Mouse (Mus musculus) intestine, embryonic 14.5 days (tissue): ENCODE data around the gene Ndufb2. TPM values are rescaled to one million over a fixed set of nuclear protein-coding genes. Genes with fewer than 3 reads are reported as not detected.

Experiments
- ATAC-seq: fragments of 200-750 bp; cut with Nextera tagmentation; replicated peaks from 2 replicates; pipeline ENCODE4 v1.8.0; 2017; ENCODE audit warnings: low read depth, moderate number of reproducible peaks, moderate TSS enrichment, moderate library complexity; ENCODE audit not compliant: low FRiP score, low TSS enrichment
- DNase-seq: peaks from one replicate; pipeline ENCODE4 v3.0.0-alpha.2; 2018; ENCODE audit warnings: low spot score
- H3K27ac ChIP-seq: fragments of 300-500 bp; sonication (generic); 2 replicates; pipeline ENCODE4 v1.5.1; 2014; ENCODE audit warnings: low read depth, mild to moderate bottlenecking, control low read depth
- H3K27me3 ChIP-seq: fragments of 300-500 bp; sonication (generic); replicated peaks from 2 replicates; pipeline ENCODE4 v1.6.1; 2014; ENCODE audit warnings: low read length, control low read depth; ENCODE audit not compliant: control insufficient read depth, insufficient read depth
- H3K36me3 ChIP-seq: fragments of 300-500 bp; sonication (generic); 2 replicates; pipeline ENCODE4 v1.6.1; 2014; ENCODE audit warnings: low read length, control low read depth; ENCODE audit not compliant: control insufficient read depth, insufficient read depth
- H3K4me1 ChIP-seq: fragments of 300-500 bp; sonication (generic); replicated peaks from 2 replicates; pipeline ENCODE4 v1.6.1; 2014; ENCODE audit warnings: low read length, control low read depth, mixed read lengths; ENCODE audit not compliant: control insufficient read depth, insufficient read depth
- H3K4me2 ChIP-seq: fragments of 300-500 bp; sonication (generic); 2 replicates; pipeline ENCODE4 v1.6.1; 2014; ENCODE audit warnings: low read length
- H3K4me3 ChIP-seq: fragments of 300-500 bp; sonication (generic); 2 replicates; pipeline ENCODE4 v1.5.1; 2014; ENCODE audit warnings: low read depth, low read length, control low read depth, mixed read lengths
- H3K9ac ChIP-seq: fragments of 300-500 bp; sonication (generic); 2 replicates; pipeline ENCODE4 v1.6.1; 2014; ENCODE audit warnings: mild to moderate bottlenecking, low read length
- H3K9me3 ChIP-seq: fragments of 300-500 bp; sonication (generic); 2 replicates; pipeline ENCODE4 v1.6.1; 2016; ENCODE audit warnings: low read length, control low read depth; ENCODE audit not compliant: control insufficient read depth
- WGBS: fragments of 180-500 bp; shearing (Covaris S2); extraction: QIAGEN DNeasy Blood & Tissue Kit; methylation state at CpG from one replicate; pipeline ENCODE4 v1.1.7; 2014; 5-methylcytosine and 5-hydroxymethylcytosine counted together
- polyA plus RNA-seq: library from polyadenylated mRNA; unstranded; fragments of >200 nt; fragmentation: Nextera tagmentation; extraction: Ambion mirVana; gene quantifications from 2 replicates; pipeline ENCODE4 v1.2.1, GENCODE M21; 2014

The Ndufb2 gene
- polyA plus RNA-seq, 1 experiment from 2014 or later = 416 TPM

DNA sequence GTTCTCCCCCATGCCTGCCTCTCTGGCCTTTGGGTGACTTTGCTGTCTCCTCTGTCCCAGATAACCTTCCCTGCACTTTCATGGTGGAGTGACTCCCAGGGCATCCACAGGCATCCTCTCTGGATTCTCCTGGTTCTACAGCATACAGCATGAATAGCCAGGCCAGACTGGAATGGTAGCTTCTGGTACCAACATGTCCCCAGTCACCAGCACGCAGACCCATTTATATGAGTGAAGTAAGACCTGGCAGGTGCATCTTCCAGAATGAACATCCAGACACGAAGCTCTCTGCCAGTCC, 36.8 kb upstream of the Ndufb2 start:
- Histone ChIP-seq H3K4me2 (peak overlapping the region; percentile 68), H3K27ac (no peak overlapping the region), H3K9me3 (no peaks in the 10 kb centered on the region), H3K27me3 (no peaks in the 10 kb centered on the region), H3K4me3 (0 out of 2 replicates have a peak overlapping the region, but pooled peaks have one; percentile 80), H3K9ac (no peak overlapping the region), H3K36me3 (no peaks in the 10 kb centered on the region), H3K4me1 (peaks cover 30% of the 10 kb centered on the region)
- ATAC-seq = no peak
- DNase-seq = no peak
- WGBS = 64% methylated on average over 2 of the region's 2 CpGs

DNA sequence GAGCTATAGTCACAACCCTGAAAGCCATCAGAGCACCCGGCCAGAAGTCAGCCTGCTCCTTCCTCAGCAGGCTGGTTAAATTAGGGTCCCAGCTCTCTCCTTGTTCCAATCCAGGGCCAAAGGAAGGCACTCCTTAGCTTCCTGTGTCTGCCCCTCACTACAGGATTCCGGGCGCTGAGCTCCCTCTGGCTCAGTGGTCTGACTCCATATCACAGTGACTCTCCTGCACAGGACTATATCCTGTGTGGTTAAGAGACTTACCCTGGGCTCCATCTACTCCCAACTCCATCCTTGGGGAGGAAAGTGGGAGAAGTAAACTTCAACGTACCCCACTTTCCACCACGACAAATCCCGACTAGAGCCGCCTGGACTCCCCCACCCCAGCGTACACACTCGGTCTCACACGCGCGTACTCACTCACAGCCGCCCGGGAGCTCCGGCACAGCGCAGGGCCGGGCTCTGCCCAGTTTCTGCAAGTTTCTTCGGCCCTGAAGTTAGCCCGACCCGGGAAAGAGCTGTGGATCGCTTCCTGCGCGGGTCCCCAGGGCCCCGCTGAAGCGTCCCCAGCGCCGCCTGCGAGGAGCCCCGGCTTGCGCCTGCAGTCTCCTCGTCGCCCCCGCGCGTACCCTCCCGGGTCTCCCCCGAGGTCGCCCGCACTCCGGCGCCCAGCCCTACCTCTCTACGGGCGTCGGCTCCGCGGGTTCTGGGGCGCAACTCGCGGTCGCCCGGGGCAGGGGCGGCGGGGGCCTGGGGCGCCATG, 35.3 kb upstream of the Ndufb2 start:
- Histone ChIP-seq H3K4me1 (peaks cover 30% of the 10 kb centered on the region), H3K4me2 (peak overlapping the region; percentile 68), H3K9me3 (no peaks in the 10 kb centered on the region), H3K27ac (peak overlapping the region; percentile 96), H3K27me3 (no peaks in the 10 kb centered on the region), H3K4me3 (peak overlapping the region; percentile 80), H3K9ac (peak overlapping the region; percentile 96), H3K36me3 (no peaks in the 10 kb centered on the region)
- peak; percentile 73 for ATAC-seq
- peak; percentile 86 for DNase-seq
- WGBS = 1% methylated on average over 52 of the region's 54 CpGs

GRCm38 (mm10) chr6:39557723-39558261, 34.6 kb upstream of the Ndufb2 start, which contains the start of gene Dennd2a:
TSS of gene Dennd2a (minus strand) at chr6:39557867.
- Histone ChIP-seq H3K27ac (peak within 1 kb of the TSS; percentile 96), H3K36me3 (no peaks in the 10 kb centered on the region), H3K9me3 (no peaks in the 10 kb centered on the region), H3K9ac (peak within 1 kb of the TSS; percentile 96), H3K27me3 (no peaks in the 10 kb centered on the region), H3K4me1 (peaks cover 25% of the 10 kb centered on the region), H3K4me3 (peak within 1 kb of the TSS; percentile 80), H3K4me2 (peak within 1 kb of the TSS; percentile 68)
- under 1% methylated on average over 40 of the region's 50 CpGs for WGBS
- DNase-seq = peak; percentile 91
- peak; percentile 95 for ATAC-seq

- ATAC-seq = no peak
- WGBS = 52% methylated on average over 6 of the region's 6 CpGs
- Histone ChIP-seq H3K9ac (no peak overlapping the region), H3K4me3 (no peak overlapping the region), H3K27me3 (no peaks in the 10 kb centered on the region), H3K27ac (no peak overlapping the region; the same call in 1 of the 2 replicates), H3K4me2 (no peak overlapping the region), H3K9me3 (no peaks in the 10 kb centered on the region), H3K36me3 (no peaks in the 10 kb centered on the region), H3K4me1 (peaks cover 25% of the 10 kb centered on the region)
- DNase-seq = no peak
Measured at GRCm38 (mm10) chr6:39559276-39559939, 33.0 kb upstream of the Ndufb2 start.

DNA sequence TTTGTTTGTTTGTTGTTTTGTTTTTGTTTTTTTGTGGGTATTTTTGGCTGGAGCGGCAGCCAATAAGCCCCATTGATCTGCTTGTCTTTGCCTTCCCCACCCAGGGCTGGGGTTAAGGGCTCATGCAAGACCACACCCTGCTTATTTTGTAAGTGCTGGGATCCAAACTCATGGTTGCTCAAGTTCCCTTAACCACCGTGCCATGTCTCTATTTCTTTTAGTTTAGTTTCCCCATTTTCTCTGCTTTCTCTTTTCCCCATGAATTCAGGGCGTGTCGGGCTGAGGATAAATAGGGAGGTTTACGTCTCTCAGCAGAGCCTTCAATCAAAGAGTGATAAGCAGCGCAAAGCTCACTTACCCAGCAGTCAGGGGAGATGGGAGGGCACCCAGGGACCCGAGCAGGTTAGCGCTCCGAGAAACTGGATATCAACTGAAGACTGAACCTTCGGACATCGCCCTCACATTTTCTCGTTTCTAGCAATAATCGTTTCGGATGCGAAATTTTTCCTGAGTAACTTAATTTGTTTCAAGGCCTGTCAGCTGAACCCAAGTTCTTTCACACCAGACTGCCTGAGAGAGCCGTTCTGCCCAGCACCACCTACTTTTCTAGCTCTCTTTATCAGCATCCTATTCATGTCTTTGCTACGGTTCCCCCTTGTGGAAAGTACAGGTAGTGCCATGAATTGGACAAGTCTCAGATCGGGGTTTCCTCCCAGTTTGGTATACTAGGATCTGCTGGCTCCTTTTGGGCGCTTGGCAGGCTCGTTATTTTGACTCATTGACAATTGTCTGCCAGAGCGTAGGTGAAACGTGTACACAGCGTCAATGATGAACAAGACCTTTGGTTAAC, 30.0 kb upstream of the Ndufb2 start:
- Histone ChIP-seq H3K4me3 (no peak overlapping the region), H3K9ac (no peak overlapping the region)

DNA sequence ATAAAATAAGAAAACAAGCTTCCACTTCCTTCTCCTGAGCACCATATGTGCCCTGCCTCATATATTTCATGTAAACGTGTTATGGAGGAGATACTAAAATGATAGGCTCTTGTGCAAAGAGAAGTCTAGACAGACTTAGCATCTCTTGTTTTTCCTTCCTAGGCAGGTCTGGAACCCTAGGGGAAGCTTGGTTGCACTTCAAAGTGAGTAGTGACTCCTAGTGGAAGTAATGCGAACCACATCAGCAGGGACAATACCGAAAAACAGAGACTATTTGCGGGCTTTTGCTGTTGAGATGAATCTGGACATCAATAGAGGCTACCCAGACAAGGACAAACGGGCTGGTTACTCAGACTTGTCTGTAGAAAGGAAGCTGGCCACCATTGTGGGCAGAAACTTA, 24.8 kb upstream of the Ndufb2 start:
- Histone ChIP-seq H3K9ac (no peak overlapping the region), H3K9me3 (no peaks in the 10 kb centered on the region), H3K4me3 (no peak overlapping the region), H3K4me2 (no peak overlapping the region), H3K36me3 (no peaks in the 10 kb centered on the region), H3K27ac (no peak overlapping the region), H3K27me3 (no peaks in the 10 kb centered on the region), H3K4me1 (no peaks in the 10 kb centered on the region)
- 17% methylated on average over 5 of the region's 5 CpGs for WGBS
- peak; percentile 59 for DNase-seq
- no peak for ATAC-seq

More for the DNA sequence above, 30.0 kb upstream of the Ndufb2 start:
- Histone ChIP-seq H3K27ac (no peak overlapping the region), H3K36me3 (no peaks in the 10 kb centered on the region), H3K9me3 (no peaks in the 10 kb centered on the region), H3K4me1 (peaks cover 10% of the 10 kb centered on the region; the same call in 1 of the 2 replicates), H3K4me2 (peak overlapping the region; percentile 26), H3K27me3 (no peaks in the 10 kb centered on the region)
- DNase-seq (peak; percentile 87), ATAC-seq (peak; percentile 37; the same call in 1 of the 2 replicates)
- WGBS = 21% methylated on average over 23 of the region's 23 CpGs

GRCm38 (mm10) chr6:39570426-39570825, 21.9 kb upstream of the Ndufb2 start:
- H3K4me2 ChIP-seq = no peak overlapping the region
- no peaks in the 10 kb centered on the region for H3K27me3 ChIP-seq
- peaks cover 6% of the 10 kb centered on the region for H3K4me1 ChIP-seq
- no peaks in the 10 kb centered on the region for H3K36me3 ChIP-seq
- H3K27ac ChIP-seq = no peak overlapping the region
- no peak for ATAC-seq
- H3K9me3 ChIP-seq = no peaks in the 10 kb centered on the region
- no peak overlapping the region for H3K4me3 ChIP-seq
- no peak overlapping the region for H3K9ac ChIP-seq
- no peak for DNase-seq
- 44% methylated on average over 3 of the region's 3 CpGs for WGBS
